Mouse (Mus musculus) urinary bladder, postnatal 25 days (tissue): ENCODE measurements around the gene Cxcl14.

Experiments used
- DNase-seq: peaks from one replicate; pipeline ENCODE4 v3.0.0; 2022; ENCODE audit warnings: low spot score

Gene Cxcl14

DNA sequence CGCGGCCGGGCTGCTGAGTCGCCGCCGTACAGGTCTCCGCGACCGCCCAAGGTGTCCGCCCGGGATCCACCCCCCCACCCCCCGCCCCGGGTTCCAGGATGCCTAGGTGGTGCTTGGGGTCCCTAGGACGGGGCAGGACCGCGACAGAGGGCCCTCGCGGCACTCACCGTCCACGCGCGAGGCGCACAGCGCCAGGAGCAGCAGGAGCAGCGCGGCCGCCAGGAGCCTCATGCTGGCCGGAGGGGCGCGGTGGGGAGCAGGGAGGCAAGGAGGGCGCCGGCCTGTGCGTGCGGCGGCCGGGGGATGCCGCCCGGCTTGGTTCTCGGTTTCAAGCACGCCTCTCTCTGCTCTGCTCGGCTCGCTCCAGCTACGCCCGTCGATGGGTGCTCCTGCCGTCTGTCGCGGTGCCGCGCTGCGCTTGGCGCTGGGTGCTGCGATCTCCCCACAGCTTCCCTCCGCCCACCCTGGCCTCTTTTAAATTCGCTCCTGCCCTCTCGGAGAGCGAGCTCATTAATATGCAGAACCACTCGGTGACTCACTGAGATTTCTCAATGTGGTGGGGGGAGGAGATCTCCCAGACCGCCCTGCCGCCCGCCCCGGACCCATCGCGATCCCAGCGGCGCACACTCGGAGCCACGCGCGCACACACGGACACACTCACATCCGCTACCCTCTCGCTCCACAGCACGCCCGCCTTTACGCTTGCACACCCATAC, at the start of gene Cxcl14:
Gene Cxcl14 (minus strand): TSS at position 609 of the 716 bp plus-strand sequence.
- DNase-seq, result peak; percentile 42

DNA sequence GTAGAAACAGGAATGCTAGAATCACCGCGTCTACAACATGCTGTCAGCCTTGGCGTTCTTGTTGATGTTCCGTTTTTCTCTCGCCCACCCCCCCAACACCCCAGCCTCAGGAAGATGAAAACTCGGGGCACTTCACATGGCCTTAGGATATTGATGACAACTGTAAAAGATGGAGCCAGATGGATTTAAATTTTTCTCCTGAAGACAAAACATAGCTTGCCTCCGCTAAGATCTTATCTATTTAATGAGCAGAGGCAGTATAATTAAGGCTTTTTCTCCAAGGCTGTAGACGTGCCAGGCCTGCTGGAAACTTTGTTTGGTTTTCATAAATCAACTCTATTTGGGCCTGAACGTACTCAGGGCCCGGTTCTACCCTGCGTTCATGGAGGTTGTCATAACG, 48.0 kb upstream of the Cxcl14 start:
- no peak for DNase-seq

DNA sequence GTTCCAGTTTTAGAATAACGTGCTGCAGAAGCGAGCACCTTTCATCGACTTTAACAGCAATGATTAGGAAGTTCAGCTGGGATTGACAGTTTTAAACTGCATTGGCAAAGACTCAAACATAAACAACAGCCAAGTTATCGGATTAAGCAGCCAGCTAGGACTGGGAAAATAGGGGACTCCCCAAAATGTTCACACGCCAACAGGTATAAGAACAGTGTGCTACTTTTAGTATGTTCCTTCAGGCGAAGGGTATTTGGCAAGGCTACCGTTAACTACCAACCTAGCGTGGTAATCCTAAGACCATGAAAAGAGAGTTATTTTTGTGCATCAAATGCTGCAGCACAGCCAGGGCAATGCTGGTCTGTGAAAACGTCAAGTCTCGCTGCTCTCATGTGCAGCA, 46.1 kb upstream of the Cxcl14 start:
- no peak for DNase-seq

DNA sequence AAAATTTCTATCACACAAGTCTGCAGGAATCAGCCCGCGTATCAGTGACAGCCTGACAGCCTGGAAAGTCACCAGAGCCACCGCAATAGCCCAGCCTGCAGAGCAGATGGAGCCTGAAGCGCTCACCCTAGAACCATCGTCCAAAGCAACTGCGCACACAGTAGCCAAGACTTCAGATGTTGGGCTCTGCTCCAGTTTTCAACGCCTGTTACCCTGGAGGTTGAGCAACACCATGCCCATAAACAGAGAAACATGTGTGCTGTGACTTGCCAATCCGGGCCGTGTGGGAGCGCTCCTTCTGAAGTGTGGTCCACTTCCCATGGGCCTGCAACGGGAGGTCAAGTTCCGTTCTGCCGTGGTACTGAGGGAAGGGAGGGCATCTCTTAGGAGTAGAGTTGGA, 44.2 kb upstream of the Cxcl14 start:
- no peak for DNase-seq

DNA sequence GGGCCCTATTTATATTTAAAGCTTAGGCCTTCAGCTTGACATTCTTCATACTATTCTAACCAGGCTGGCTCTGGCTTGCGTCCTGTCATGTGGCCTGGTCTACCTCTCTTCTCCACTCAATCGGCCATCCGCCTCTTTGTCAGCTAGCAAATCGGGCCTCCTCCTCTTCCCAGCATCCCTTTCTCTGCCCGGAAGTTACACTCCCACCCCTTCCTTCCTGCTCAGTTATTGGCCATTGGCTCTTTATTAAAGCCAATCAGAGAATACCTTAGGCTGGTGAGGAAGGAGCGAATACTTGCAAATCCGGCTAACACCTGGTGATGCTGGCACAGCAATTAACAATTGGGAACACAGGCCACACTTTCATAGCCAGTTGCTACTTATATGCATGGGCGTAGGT, 43.5 kb upstream of the Cxcl14 start:
- DNase-seq, result no peak

DNA sequence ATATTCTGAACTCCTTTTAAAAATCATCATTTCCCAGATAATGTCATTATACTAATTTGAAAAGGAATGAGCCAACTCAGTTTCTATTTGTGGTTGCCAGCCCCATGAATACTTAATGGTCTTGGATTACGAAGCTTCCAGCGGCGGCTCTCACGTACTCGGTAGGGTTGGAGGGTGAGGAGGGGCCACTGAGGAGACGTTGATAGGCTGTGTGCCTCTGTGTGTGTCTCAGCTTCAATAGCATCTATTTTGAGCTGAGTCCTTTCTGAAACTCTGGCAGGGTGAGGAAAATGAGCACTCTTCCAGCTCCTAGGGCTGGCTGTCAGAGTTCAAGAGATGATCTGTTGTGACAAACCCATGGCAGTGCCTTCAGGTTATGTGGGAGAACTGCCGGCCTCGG, 40.6 kb upstream of the Cxcl14 start:
- DNase-seq, result no peak

DNA sequence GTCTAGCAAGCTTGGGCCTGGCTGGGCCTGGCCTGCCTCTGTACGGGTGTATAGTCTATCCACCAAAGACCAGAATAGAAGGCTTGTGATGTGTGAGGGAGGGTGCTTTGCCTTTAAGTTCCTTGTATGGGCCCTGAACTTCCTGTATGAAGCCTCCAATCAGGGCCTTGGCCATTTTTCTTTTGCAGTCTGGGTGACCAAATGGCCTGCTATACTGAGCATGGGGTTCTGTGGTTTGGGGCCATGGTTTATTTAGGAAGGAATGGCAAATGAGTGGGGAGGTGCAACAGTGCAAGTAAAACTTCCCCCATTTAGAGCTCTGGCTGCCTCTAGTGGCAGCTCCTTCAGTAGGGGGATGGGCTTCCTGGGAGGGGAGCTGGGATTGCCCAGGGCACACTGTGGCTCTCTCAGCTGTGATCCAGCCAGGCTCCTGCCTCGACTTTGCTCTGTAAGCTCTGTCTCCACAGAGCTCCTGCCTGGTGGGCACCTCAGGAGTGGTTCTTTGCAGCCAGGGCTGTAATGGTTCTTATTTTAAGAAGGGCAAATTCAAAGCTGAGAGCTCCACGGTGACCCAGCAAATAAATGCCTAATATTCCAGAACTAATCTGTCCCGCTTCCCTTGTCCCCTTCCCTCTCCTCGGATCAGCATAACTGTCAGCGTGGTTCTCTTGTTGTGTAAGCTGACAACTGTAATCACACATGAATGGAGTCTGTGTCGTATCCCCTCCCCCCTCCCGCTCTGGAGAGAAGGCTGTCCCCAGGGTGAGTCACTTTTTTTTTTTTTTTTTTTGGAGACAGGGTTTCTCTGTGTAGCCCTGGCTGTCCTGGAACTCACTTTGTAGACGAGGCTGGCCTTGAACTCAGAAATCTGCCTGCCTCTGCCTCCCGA, 38.7 kb upstream of the Cxcl14 start:
- no peak for DNase-seq

DNA sequence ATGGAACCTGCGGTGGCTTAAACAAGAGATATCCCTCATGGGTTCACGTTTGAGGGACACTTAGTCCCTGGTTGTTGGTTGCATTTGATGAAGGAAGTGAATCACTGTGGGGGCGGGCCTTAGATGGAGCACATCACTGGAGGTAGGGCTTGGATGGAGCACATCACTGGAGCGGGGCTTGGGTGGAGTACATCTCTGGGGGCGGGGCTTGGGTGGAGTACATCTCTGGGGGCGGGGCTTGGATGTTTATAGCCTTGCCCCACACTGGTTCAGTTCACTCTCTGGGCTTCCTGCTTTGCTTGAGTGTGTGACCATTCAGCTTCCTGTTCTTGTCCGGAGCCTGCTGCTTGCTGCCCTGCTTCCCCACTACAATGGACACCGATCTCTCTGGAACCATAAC, 37.9 kb upstream of the Cxcl14 start:
- no peak for DNase-seq

DNA sequence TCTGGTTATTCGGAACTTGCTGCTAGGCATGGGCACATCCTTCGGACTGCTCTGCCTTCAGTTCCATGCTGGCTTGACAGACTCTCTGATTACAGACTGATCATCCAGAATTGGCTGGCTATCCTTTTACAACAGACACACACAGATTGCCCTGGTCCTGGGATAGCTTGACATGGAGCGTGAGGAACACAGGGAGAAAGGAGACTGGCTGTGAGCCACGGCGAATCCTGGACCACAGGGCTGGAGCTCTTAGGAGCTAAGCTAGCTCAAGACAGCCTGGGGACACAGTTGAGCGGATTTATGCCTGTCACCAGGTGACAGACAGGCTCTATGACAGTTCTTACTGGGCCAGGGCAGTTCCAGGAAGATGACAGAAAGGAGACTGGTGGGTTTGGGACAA, 36.0 kb upstream of the Cxcl14 start:
- no peak for DNase-seq

DNA sequence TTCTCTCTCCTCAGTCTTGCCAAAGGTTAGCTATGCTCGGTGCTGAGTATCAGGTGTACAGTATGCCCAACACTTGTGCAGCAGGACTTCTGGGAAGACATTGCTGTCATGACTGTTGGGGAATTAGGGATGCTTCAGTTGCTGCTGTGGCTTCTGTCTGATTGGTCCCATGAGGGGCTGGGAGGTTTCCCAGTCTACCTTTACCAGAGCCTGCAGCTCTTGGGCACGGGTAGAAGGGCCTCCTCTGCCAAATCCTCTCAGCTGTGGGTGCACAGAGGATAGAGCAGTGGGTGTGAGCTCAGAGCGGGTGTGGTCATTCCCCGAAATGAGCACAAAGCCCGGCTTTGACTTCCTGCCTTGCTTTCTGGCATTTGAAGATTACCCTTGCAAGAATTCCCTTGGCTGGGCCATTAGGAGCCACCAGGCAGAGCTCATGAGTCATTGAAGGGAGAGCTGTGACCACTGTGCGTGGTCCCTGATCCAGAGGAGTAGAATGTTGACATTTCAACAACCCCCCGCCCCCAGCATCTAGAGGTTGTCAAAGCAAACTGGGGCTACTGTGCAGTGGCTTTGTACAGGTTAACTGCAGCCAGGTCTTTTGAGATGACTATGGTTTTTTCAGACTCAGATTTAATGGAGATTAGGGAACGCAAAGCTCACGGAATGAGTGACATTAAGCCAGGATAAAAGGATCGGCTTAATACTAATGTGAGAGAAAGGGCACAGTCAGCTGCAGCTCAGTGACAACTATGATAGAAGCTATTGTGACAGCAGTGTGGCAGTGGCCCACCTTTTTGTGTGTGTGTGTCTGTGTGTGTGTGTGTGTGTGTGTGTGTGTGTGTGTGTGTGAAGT, 34.5 kb upstream of the Cxcl14 start:
- no peak for DNase-seq

DNA sequence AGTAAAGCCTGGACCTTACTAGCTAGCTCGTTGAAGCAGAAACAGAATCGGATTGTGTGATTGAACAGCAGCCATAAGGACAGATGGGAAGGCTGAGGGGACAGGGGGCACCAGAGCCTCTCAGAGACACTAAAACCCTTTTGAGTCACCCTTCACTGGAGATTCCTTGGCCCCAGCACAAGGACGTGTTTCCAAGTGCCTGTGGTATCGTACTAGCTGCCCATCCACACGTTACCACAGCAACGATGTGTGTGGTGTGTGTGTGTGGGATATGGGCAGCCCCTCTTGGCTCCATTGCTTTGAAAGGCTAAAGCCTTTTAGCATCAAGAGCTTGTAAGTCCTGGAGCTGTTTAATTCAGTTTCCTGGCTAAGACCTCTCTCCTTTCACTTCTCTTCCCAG, 33.4 kb upstream of the Cxcl14 start:
- DNase-seq, result no peak

DNA sequence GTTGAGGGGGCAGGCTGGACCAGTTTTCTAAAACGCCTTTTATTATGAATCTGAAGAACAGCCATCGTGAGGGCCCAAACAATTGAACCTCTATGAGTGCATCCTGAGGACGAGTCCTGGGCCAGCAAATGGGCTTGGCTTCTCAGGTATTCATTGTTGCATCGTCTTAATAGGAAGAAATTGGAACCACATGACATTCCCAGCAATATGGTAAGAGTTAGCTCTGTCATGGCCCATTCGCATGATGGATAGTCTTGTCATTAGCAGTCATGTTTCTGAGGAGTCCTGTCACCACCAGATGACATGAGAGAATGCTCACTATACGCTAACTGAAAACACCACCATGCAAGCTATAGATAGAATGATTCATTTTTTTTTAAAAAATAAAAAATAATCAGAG, 32.8 kb upstream of the Cxcl14 start:
- DNase-seq, result no peak

DNA sequence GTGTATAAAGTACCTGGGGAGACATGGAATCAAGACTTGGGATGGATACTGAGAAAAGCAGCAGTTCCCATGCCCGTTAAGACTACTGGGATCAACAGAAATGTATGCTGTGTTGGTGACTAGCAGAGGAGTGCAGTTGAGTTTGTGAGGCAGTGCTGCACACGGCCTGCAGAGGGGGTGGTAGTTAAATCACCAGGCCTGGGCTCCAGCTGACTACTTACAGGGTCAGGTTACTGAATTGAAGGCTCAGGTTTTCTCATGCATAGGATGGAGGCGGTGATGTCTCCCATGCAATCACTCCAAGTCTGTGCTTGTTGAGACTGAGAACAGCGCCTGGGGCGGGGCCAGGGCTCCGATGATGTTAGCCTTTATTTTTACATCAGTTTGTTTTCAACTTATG, 31.4 kb upstream of the Cxcl14 start:
- DNase-seq, result no peak

DNA sequence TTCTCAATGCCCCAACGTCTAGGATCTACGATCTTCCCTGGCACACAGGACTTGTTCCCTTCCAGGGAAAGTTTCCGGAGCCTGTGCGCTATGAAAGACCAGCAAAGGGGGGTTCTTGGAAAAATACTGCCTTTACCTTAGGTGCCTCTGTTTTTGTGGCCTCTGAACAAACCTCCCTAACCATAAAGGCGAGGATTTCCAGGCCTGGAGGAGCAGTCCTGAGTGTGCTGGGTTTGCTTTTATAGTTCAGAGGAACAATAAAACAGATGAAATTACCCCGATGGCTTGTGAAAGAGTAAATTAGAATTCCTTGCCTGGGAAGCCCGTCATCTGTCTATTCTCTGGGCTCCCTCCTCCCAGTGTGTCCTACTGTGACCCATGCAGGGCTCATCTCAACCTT, 25.3 kb upstream of the Cxcl14 start:
- no peak for DNase-seq

DNA sequence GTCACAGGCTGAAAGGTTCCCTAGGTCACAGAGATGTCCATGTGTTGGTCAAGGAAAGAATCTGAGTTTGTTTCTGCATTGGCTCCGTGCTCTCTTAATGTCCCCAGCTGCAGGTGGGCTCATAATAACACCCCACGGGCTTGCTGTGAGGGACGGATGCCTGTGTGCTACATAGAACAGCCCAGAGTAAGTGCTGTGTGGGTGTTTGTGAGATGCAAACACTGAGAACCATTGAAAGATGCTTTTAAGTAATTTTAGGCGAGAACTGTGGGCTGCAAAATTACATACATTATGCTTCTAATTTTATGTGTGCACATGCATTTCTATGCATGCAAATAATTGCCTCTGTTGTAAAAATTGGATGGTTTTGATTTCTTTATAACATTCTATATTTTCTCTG, 20.6 kb upstream of the Cxcl14 start:
- no peak for DNase-seq

DNA sequence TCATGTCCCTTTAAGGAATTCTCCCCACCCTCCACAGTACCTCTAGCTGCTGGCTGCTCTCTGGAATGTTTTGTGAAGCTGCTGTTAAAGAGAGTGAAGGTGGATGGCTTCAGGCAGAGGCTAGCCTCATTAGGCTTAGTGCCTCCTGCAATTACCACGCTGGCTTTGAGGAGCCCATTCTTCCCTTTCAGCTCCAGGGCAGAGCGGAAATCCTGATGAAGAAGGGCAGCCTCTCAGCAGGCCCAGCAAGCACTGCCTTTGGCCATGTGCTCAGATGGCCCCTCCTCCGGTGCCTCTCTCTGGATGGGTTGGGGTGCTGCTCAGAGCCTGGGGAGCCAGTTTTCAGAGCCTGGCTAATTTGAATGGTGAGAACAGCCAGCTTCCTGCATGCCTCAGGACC, 18.9 kb upstream of the Cxcl14 start:
- no peak for DNase-seq

DNA sequence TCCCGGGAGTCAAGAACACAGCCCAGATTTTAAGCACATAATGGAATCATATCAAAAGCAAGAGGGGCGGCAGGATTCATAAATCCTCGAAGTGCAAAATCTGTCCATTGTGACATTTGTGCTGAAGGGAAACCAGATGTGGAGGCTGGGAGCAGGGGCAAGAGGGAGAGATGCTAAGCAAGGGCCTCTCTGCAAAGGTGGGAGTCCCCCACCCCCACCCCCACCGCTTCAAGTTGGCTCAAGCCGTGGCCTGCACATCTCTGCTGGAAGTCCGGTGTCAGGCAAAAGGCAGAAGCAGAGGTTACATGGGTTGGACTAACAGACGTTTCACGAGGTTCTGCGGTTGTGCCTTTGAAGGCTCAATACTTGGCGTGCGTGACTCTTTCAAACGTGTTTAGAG, 8.7 kb upstream of the Cxcl14 start:
- DNase-seq, result no peak

DNA sequence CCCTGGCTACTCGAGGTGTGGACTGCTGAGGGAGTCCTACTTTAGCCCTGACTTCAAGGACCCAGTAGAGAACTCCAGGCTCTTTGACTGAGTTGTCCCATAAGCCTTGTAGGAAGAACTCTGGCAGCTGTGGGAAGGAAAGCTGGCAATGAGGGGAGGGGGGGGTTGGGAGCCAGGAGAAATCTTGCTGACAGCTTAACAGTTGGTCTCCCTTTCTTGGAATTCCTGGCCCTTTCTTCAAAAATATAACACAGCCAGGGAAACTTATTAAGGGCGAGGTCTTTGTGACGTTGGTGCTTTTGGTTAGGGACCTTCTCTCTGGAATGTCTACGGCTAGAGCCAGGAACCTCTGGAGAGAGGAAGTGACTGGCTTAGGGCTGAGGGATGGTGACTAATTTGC, 8.1 kb upstream of the Cxcl14 start:
- no peak for DNase-seq

DNA sequence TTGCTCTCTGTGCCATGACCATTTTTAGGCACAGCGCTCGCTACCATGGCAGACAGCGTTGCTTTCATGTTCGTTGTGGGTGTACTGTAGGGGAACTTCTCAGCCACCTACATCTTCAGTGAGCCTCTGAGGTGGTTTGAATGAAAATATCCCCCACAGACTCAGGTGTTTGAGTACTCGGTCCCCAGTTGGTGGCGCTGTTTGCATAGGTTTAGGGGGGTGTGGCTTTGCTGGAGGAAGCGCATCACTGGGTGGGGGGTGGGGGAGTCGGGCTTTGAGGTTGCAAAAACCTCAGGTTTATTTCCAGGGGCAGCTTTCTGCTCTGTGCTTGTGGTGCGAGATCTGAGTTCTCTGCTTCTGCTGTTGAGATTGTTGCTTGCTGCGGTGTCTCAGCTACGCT, 3.0 kb upstream of the Cxcl14 start:
- no peak for DNase-seq

DNA sequence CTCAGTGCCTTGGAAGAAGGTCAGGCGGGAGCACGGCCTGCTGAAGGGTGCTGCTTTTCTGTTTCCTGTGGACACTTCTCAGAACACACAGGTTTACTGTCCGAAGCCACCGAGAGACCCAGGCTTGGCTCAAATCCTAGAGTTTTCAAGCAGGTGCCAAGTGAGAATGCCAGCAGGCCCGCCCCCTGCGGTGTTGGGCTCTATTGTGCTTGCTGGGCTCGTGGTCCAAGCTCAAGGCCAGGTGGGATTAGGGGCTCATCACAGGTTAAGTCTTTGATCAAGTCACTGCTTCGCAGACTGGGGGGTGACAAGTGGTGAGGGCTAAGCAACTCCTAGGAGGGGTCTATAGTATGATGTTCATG, 289 bp upstream of the Cxcl14 start:
- DNase-seq, result no peak

DNA sequence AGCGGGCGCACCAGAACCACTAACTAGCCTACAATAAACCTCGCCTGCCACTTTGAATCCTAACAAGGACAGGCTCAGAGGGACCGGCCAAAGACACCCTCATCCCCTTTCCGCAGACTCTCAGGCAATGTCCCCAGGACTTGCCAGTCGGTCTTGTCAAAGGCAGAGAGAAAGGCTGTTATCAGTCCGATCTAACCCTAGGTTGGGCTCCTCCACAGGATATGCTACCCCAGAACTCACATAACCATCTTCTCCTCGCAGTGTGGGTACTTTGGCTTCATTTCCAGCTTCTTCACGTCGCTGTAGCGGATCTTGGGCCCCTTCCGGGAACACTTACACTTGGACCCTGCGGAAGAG, 787 bp downstream of the Cxcl14 start:
- DNase-seq, result no peak

DNA sequence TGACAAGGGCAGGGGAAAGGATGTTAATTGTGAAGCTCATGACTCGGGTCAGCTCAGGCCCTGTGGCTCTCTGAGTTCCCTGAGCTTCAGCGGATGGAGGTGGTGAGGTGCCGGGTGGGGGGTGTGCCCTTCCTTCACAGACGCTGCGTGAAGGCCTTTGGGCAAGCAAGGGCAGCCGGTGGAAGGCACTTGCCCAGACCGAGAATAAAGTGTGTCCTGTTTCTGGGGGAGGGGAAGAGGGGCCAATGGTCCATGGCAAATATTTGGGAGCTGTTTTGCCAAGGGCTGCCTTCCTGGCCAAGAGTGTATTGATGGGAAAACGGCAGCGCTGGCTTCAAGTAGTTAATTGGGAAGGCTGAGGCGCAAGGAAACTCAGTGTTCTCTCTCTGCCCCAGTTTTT, 1.4 kb downstream of the Cxcl14 start:
- no peak for DNase-seq

DNA sequence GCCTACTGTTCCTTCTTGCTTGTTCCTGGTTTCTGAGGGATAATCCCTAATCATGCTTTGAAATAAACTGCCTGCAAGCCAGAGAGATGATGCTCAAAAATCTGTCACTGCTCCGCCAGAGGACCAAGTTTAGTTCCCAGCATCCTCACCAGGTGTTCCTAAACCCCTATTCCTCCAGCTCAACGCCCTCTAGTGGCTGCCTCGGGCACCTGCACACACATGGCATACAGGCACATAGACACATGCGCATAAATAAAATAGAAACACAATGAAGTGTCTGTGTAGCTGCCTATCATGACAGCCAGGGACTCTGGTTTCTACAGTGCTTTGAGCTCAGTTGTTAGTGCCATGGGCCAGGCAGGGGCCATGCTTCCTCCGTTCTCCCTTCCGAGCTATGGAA, 6.4 kb downstream of the Cxcl14 start:
- DNase-seq, result no peak
